Mouse (Mus musculus) myocyte (in vitro differentiated cells): ENCODE measurements around the gene Slc15a4.

Source experiments
- MYOG ChIP-seq, 3 experiments: IDR thresholded peaks; one replicate each; pipeline ENCODE4 v1.6.1; 2011; ENCODE audit warnings: control low read depth in 2 of 3, low read depth in 2 of 3, mild to moderate bottlenecking in 2 of 3; ENCODE audit not compliant: insufficient read length in 2 of 3, control insufficient read depth in 1 of 3, insufficient read depth in 1 of 3
- POLR2A ChIP-seq: IDR thresholded peaks from one replicate; pipeline ENCODE4 v1.6.1; 2011; ENCODE audit warnings: low read depth, mild to moderate bottlenecking, control low read depth, moderate library complexity; ENCODE audit not compliant: insufficient read length
- TCF12 ChIP-seq: IDR thresholded peaks from one replicate; pipeline ENCODE4 v1.6.1; 2011; ENCODE audit warnings: mild to moderate bottlenecking, control low read depth; ENCODE audit not compliant: poor library complexity, insufficient read depth, severe bottlenecking
- TCF3 ChIP-seq: IDR thresholded peaks from one replicate; pipeline ENCODE4 v1.6.1; 2011; ENCODE audit warnings: low read depth, control low read depth; ENCODE audit not compliant: insufficient read length

DNA sequence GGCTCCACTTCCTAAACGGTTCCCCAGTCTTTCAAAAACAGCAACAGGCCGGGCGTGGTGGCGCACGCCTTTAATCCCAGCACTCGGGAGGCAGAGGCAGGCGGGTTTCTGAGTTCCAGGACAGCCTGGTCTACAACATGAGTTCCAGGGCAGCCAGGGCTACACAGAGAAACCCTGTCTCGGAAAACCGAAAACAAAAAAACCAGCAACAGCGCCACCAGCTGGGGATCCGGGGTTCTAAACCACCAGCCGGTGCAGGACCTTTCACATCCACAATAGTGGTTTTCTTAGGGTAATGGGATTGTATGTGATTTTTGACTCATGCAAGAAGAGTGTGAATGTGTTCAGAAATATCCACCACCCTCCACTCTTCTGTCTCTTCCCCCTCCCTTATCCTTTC, 5.5 kb downstream of the Slc15a4 start:
- TF ChIP-seq MYOG (IDR thresholded peaks at IDR 0.05; ENCODE audit: control insufficient read depth in 1 of 3, insufficient read depth in 1 of 3, insufficient read length in 2 of 3, low read depth in 2 of 3) (no peak), TCF3 (no peak), POLR2A (no peak), TCF12 (no peak)
